Mouse (Mus musculus): ENCODE data around the gene Lrrc25.

The Lrrc25 gene

DNA sequence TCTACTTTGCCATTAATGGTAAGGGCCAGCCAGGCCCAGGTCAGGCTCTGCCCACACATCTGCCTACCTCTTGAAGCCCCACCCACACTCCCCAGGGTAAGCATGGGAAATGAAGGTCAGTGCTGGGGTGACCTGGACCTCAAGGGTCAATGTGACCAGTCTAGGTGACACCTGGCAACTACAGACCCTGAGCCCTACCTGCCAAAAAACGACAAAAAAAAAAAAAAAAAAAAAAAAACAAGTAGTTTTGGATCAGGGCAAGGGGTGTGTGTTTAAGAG, 32.1 kb downstream of the Lrrc25 start:
- DNase-seq (ENCODE audit: low spot score in 2 of 2), result no peak

DNA sequence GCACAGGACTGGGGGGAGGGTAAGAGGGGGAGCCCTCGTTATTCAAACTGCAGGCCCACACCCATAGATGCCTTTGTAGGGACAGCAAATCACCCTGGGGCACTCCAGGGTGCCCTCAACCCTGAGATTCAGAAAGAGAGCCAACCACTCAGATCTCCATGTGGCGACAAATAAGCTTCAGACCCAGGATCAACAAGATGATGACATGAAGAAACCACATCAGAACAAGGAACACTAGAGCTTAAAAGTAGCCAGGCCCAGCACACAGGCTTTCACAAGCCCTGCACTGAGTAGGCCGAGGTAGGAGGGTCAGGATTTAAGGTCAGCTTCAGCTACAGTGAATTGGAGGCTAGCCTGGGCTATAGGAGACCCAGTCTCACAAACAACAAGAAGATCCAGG, 33.0 kb downstream of the Lrrc25 start:
- no peak for DNase-seq (ENCODE audit: low spot score in 2 of 2)

DNA sequence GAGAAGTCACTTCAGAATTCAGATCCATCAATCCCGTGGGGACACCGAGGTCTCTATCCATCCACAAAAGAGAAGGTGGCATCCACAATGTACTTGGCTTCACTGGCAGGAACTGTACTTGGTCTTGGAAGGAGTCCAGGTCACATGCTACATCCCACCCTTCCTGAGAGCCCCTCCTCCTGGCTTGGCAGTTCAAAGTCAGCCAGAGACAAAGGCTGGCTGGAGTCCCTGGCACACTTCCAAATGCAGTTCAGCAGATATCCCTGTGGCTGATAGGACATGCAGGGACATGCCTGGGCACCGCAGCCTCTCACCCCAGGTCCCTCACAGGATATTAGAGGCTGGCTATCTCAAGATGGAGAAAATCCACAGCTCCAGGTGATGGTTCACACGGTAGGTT, 33.4 kb downstream of the Lrrc25 start:
- DNase-seq (ENCODE audit: low spot score in 2 of 2), result no peak

DNA sequence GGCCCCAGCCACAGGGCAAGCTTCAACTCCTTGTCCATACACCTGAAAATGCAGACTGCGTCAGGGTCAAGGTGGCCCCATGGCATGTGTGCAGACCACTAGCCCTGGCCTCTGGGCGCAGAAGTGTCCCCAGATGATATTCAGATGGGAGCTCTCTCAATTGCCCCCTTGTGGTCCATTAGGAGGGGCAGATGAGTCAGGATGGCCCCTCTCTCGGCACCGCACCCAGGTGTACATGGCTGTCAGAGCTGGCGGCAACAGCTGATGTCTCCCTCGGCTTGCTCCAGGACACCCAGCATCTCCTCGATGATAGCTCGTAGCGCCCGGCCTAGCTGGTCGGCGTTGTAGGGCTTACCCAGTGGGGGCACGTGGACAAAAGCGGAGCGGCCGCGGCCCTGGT, 34.4 kb downstream of the Lrrc25 start:
- no peak for DNase-seq (ENCODE audit: low spot score in 2 of 2)

DNA sequence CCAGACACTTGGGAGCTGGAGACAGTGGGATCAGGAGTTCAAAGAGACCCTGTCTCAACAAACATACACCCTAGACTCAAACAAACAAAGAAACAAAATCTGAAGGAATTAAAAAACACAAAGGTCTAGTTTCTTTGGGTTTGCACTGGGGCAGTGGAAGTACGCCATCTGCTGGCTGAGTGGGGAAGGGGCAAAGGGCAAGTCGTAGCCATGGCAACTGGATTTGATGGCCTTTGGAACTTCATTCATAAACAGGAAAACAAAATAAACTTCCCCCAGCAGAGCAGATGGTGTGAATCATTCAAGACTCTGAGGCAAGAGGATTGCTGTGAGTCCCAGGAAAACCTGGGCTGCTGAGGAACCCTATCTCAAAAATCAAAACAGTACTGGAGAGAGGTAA, 37.3 kb downstream of the Lrrc25 start:
- peak; percentile 40 to 60 for DNase-seq (ENCODE audit: low spot score in 2 of 2)

DNA sequence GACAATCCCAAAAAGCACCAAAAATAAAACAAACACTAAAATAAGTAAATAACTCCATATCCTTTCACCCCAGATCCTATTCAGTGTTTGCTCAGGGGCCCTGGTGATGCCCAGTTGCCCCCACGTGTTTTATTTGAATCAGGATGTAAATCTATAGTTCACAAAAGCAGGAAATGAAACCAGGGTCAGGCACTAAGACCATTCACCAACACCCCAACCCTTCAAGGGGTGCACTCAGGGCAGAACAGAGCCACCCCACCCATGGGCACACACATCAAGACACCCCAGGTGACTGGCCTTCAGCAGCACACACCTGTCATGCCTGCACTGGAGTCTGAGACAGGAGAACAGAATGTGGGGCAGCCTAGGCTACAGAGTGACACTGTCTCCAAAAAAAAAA, 38.2 kb downstream of the Lrrc25 start:
- no peak for DNase-seq (ENCODE audit: low spot score in 2 of 2)

DNA sequence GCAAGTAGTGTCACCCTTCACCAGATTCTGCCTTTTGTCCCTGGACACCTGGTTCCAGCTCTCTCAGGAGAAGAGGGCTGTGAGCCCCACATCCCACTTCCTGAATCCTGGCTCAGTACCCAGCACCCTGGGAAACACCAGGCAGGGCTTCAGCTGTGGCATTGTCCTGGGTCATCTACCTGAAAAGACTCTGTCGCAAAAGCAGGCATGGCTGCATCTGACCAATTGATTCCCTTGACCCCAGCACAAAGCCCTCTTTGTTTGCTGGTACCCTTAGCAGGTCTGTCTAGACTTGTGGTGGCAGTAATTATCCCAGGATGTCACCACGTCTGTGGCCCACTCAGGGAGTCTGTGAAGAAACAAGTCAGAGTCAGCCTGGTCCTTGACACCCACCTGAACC, 39.5 kb downstream of the Lrrc25 start:
- DNase-seq (ENCODE audit: low spot score in 2 of 2), result no peak

DNA sequence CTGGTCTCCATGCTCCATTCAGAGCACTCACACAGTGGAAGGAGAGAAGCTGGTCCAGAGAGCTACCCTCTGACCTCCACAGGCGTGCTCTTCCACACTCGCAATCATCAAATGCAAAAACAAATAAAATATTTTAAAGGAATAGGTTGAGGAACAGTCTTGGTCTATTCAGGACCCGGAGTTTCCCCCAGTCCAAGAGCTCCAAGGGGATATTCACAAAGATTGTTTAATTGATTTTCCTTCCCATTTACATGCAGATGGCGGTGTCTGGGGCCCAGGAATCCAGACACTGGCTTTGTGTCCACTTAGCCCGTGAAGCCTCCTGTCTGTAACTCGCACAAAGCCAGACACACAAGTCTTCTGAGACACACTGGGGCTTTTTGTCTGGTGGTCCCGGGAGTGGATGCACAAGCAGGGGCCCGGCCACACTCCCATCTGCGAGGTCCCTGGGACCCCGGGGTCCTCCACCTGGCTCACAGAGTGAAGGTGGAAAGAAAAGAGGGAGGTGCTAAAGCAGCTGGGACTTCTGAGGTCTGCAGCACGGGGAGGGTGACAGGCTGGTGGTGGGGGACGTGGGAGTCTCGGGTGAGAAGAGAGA, 40.3 kb downstream of the Lrrc25 start:
- no peak for DNase-seq (ENCODE audit: low spot score in 2 of 2)

DNA sequence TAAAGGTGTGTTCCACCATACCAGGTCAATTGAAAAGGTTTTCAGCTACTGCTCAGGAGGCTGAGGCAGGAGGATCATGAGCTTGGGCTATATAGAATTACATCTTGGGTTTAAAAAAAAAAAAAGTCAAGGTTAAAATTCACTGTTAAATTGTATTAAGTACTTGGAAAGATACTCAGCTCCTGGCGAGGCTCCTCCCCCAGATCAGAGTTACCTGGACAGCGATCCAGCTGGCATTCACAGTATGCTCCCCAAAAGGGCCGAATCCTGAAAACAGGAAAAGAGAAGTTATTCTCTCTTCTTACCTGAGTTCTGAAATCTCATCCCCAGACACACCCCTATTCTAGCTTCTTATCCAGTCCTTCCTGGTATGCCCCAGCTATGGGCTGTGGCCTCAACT, 41.3 kb downstream of the Lrrc25 start:
- no peak for DNase-seq (ENCODE audit: low spot score in 2 of 2)

DNA sequence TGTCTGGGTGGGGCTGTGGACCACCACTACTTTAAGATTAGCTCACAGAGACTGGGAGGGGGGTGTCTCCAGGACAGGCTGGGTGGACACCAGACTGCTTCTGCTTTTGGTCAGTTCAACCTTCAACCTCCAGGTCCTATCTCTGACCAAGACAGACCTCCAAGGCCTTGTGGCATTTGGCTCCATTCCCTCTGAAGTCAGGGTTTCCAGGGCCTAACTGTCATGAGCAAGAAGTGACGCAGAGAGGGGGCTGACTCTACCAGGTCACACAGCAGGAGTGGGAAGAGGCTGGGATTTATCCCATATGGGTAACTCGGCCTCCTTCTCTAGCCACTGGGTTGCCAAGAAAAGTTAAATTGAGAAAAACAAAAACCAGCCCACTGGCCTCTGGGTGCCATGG, 41.8 kb downstream of the Lrrc25 start:
- no peak for DNase-seq (ENCODE audit: low spot score in 2 of 2)

DNA sequence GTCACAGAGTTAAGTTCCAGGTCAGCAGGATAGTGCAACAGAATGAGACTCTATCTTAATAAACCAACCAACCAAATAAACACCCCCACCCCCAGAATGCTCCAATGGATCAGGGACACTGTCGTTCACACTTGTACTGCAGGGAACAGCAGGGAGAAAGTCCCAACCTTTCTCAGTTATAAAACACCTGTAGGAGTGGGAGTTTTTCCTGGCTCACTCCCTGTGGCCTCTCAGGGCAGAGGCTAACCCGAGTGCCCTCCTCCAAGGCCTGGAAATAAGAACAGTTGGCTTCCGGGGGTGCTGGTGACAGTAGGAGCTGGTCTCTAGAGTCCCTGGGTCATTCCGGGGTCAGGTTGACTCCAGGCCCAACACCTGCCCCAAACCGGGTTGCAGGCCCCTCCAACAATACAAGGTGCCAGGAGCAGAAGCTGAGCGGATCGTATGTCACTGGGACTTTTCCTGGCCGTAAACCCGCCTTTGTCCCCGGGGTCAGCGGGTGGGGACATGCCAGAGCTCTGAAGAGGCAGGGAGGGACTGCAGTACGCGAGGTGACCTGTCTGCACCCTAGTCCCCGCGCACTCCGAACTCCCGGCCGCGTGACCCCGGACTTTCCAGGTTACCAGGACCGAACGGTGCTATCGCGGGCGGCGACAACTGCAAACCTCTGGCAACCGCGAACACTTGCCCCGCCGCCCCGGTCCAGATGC, 43.1 kb downstream of the Lrrc25 start:
- no peak for DNase-seq (ENCODE audit: low spot score in 2 of 2)

DNA sequence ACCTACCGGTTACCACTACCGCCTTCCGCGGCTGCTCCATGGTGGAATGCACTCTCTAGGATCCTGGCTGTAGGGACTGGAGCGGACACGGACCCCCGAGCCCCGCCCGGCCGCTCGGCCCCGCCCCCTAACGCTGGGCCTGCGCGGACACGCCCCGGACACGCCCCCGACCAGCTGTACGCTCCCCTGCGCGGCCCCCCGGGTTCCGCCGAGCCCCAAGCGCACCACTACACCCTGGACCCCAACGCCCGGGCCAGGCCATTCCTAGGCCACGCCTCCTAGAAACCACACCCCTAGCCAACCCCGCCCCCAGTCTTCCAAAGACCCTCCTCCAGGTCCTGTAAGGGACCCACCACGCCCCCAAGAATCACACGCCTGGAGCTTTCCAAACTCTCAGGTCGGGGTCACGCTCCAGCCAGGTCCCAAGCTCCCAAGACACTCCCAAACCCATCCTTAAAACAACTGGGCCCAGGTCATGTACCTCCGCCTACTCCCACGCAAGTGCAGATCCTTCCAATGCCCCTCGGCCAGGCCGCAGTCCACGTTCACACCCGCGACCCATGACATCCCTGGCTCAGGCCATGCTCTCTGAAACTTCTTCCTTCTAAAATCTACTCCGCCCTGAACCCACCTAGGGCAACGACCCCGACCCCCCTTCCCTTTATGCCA, 43.8 kb downstream of the Lrrc25 start:
- peak; percentile 74 to 82 for DNase-seq (ENCODE audit: low spot score in 2 of 2)

DNA sequence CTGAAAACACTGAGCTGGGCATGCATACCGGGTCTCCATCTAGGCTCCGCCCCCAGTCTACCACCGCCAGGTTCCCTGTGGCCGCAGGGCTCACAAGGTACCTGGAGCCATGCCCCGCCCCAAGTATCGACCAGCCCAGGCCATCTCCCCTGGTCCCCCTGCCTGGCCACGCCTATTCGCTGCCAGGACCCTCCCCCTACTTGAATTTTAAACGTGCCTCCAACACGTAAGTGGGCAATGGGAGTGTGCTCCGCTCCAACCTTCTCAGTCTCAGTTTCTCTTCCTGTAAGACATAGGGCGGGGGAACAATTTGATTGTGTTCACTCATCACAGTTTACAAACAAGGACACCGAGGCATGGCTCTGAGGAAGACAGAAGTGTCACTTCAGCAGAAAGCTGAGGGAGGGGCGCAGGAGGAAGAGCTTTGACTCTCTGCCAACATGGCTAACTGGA, 44.3 kb downstream of the Lrrc25 start, which contains the start of gene Pgpep1:
Gene Pgpep1, minus strand, starts transcription at position 116 of the 453 bp plus-strand sequence.
- no peak for DNase-seq (ENCODE audit: low spot score in 2 of 2)

DNA sequence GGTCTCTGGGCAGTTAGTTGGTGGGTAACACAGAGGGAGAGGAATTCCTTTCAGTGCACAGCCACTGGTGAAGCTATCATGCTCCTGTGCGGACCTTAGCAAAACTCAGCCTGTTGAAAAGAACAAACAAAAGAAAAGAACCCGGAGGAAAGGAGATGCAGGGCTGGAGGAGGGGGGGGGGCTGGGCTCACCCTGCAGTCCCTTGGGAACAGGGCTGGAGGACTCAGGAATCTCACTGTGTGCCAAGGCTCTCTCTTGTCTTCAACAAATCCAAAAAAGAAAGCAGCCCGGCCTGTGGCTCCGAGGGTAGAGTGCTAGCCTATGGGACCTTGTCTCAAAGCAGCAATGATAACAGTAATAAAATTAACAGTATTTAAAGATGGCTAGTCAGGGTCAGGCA, 47.7 kb downstream of the Lrrc25 start:
- DNase-seq (ENCODE audit: low spot score in 2 of 2), result no peak

DNA sequence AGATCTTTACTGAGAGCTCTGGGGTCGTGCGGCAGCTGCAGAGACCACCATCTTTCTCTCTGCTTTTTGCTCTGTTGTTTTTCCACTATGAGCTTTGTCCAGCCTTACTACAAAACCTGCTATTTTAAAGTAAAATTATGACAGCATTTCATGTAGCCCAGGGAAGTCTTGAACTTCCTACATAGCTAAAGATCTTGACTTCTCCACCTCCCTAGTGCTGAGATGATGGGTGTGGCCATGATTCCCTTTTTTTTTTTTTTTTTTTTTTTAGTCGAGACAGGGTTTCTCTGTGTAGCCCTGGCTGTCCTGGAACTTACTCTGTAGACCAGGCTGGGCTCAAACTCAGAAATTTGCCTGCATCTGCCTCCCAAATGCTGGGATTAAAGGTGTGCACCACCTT, 48.7 kb downstream of the Lrrc25 start:
- no peak for DNase-seq (ENCODE audit: low spot score in 2 of 2)

DNA sequence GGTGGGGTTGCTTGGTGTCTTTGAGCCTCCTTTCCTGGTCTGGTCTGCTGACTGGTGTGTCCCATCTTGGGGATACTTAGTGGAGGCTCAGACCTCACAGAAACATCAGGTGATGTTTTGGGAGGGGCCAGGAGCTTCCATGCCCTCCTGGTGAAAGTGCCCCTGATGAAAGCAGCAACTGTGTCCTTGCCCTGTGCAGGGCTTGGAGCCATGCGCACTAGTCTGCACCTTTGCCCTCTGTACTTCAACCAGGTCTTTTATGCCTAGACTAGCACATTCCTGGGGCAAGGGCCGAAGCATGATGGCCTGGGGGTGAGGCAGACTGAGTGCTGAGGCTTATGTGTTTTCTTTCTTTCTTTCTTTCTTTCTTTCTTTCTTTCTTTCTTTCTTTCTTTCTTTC, 49.6 kb downstream of the Lrrc25 start:
- no peak for DNase-seq (ENCODE audit: low spot score in 2 of 2)

DNA sequence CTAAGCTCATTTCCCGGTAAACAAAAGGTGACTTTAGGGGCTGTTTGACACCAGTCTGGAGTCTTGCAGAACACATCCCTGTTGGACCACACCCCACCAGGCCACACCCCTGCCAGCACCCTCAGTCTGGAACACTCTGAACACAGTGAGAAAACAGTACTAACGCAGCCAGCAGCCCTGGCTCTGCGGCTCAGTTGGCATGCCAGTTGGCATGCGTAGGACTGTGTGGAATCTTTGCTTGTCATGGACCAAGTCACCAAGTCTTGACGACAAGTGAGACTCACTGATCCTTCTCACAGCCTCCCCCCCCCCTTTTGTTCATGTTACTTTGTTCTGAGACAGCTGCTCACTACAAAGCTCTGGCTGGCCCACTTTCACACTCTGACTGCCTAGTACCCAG, 51.1 kb downstream of the Lrrc25 start:
- DNase-seq (ENCODE audit: low spot score in 2 of 2), result no peak

Measured in spleen, postnatal 14 days (tissue).